In the genomic region with DNA sequence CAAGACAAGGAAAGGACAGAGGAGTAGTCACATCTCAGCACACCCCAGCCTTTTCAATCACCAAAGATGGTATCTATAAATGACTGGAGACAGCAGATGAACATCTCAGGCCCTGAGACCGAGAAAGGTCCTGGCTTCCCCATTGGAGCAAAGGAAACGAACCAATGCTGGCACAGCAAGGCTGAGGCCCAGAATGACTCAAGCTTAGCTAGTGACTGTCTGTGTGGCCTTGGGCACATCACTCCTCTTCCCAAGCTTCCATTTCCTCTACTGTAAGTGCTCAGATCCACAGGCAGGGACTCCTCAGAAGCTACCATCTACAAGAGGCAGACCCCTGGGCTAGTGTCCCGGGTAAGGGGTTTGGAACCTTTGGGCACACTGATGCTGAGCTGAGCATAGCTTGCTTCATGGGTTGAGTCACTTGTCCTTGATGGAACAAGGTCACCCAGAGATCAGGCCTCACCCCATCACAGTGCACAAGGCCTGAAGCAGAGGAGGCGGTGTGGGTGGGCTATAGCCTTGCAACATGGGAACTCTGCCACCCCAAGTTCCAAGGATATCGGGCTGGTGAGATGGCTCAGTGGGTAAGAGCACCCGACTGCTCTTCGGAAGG, we compare ENCODE assay signal across 17 mouse cellular contexts.
"Had no signal": no experiment of that assay in that cellular context is flagged by ENCODE, and none has a peak within 500 bp of the region (broad histone marks: within the 10 kb centered on the region; RNA-seq: fewer than 3 reads in every experiment).

No protein-coding gene starts in this region.

- H3K9ac ChIP-seq: lung, embryonic 14.5 days; midbrain, embryonic 15.5 days; neural tube, embryonic 13.5 days had no signal

- ATAC-seq: midbrain, embryonic 15.5 days had no signal

- H3K4me1 ChIP-seq: limb, embryonic 10.5 days; midbrain, embryonic 15.5 days; neural tube, embryonic 13.5 days had no signal

- H3K4me2 ChIP-seq: liver, embryonic 11.5 days; lung, embryonic 14.5 days; midbrain, embryonic 11.5 days; midbrain, embryonic 15.5 days; neural tube, embryonic 13.5 days had no signal

- H3K27me3 ChIP-seq: megakaryocyte, embryonic 14.5 days; midbrain, embryonic 15.5 days; neural tube, embryonic 13.5 days had no signal

- H3K9me3 ChIP-seq: limb, embryonic 10.5 days; megakaryocyte, embryonic 14.5 days; midbrain, embryonic 15.5 days; neural tube, embryonic 13.5 days had no signal

- H3K4me3 ChIP-seq: layer of hippocampus, adult 2 months; left cerebral cortex, adult 2 months; limb, embryonic 10.5 days; megakaryocyte, embryonic 14.5 days; midbrain, embryonic 15.5 days; neural tube, embryonic 13.5 days had no signal

- H3K27ac ChIP-seq: layer of hippocampus, adult 2 months; left cerebral cortex, adult 2 months; limb, embryonic 10.5 days; midbrain, embryonic 15.5 days; neural tube, embryonic 13.5 days had no signal

- DNase-seq: kidney, adult 18-20 months; kidney, postnatal 4 days; lung, embryonic 14.5 days; lung, postnatal 10 days; retina, postnatal 1 day; right cerebral cortex, postnatal 4 days; spleen, adult 18-20 months; thymus, adult 18-20 months; thymus, postnatal 14 days had no signal
